Mouse (Mus musculus) testis, adult 2 months (tissue): Measurements from ENCODE around the gene Chn2.

Source experiments
- CTCF ChIP-seq: fragments of 200-500 bp; IDR thresholded peaks from 2 replicates; pipeline ENCODE4 v1.5.1; 2012; ENCODE audit warnings: low read depth, mild to moderate bottlenecking, inconsistent platforms, low read length, moderate library complexity; ENCODE audit not compliant: control insufficient read depth, insufficient read depth, insufficient replicate concordance
- POLR2A ChIP-seq: fragments of 200-500 bp; IDR thresholded peaks from 2 replicates; pipeline ENCODE4 v1.6.1; 2012; ENCODE audit warnings: low read depth, mild to moderate bottlenecking, inconsistent platforms, low read length, moderate library complexity; ENCODE audit not compliant: control insufficient read depth

- TF ChIP-seq CTCF (no peak), POLR2A (no peak)
These were observed 31.4 kb downstream of the Chn2 start for GRCm38 (mm10) chr6:54070736-54071135.
